ENCODE assay signal across 10 mouse cellular contexts in genomic region chr2:164414581-164414980, GRCm38 (mm10). TPM values are rescaled to one million over a fixed set of nuclear protein-coding genes. Genes with fewer than 3 reads are reported as not detected.
A peak's percentile ranks its signal among the peaks of the same experiment; 100 is the strongest.
DNase-seq lines count a peak whose midpoint lies in the region; ATAC-seq and TF ChIP-seq lines count a peak whose summit lies in the region.
"Had no signal": no experiment of that assay in that cellular context is flagged by ENCODE, and none has a peak within 500 bp of the region (broad histone marks: within the 10 kb centered on the region; RNA-seq: fewer than 3 reads in every experiment).

No protein-coding gene starts in this region.

- DNase-seq in heart, postnatal 36 days = no peak
- DNase-seq in hindbrain, embryonic 14.5 days (ENCODE audit: low spot score) = no peak
- no peak for DNase-seq in cerebellum, adult 18-20 months
- no peak for DNase-seq in thymus, postnatal 25 days
- DNase-seq in kidney, postnatal 4 days = no peak

- TF ChIP-seq CTCF in bone marrow, adult 2 months (IDR thresholded peaks at IDR 0.05; ENCODE audit: control insufficient read depth, insufficient read depth, low read length) = no peak

- intact Hi-C loops in heart, postnatal 36 days (cut with DNase I) = no loop called here

- H3K4me1 ChIP-seq in heart, embryonic 14.5 days (ENCODE audit: control insufficient read depth in 2 of 2, insufficient read depth in 2 of 2, low read length in 2 of 2) = peaks cover 4 to 8% of the 10 kb centered on the region in 2 experiments; a peak in 2 of 4 replicates
- peaks cover 3% of the 10 kb centered on the region for H3K4me1 ChIP-seq in bone marrow, adult 2 months (ENCODE audit: control insufficient read depth, insufficient read depth, low read length)
- H3K4me1 ChIP-seq in hindbrain, embryonic 14.5 days (replicated peaks; ENCODE audit: control insufficient read depth, insufficient read depth, low read length) = no peaks in the 10 kb centered on the region
- no peaks in the 10 kb centered on the region for H3K4me1 ChIP-seq in midbrain, embryonic 12.5 days

- H3K27me3 ChIP-seq in heart, embryonic 14.5 days (ENCODE audit: control insufficient read depth, insufficient read depth, low read length) = peaks cover 33% of the 10 kb centered on the region
- H3K27me3 ChIP-seq in hindbrain, embryonic 14.5 days (ENCODE audit: control insufficient read depth, insufficient read depth, low read length) = peaks cover 28% of the 10 kb centered on the region
- peaks cover 37% of the 10 kb centered on the region for H3K27me3 ChIP-seq in midbrain, embryonic 12.5 days

- peak overlapping the region; percentile 56 for H3K4me2 ChIP-seq in heart, embryonic 14.5 days (ENCODE audit: low read length)
- H3K4me2 ChIP-seq in hindbrain, embryonic 14.5 days (replicated peaks) = peak overlapping the region; percentile 40
- H3K4me2 ChIP-seq in midbrain, embryonic 12.5 days (replicated peaks) = peak overlapping the region; percentile 30

- peak overlapping the region in 1 of 2 experiments; percentile 17; a peak in 1 of 4 replicates for H3K4me3 ChIP-seq in heart, embryonic 14.5 days (ENCODE audit: control insufficient read depth in 1 of 2, insufficient read depth in 1 of 2, low read depth in 1 of 2, low read length in 2 of 2)
- peak overlapping the region; percentile 17 for H3K4me3 ChIP-seq in bone marrow, adult 2 months (replicated peaks; ENCODE audit: control insufficient read depth, low read depth, low read length)
- H3K4me3 ChIP-seq in hindbrain, embryonic 14.5 days (replicated peaks; ENCODE audit: low read length) = peak overlapping the region; percentile 15
- peak overlapping the region; percentile 6; the same call in 1 of the 2 replicates for H3K4me3 ChIP-seq in midbrain, embryonic 12.5 days

- H3K27ac ChIP-seq in heart, embryonic 14.5 days (replicated peaks in 1 of 2; ENCODE audit: control insufficient read depth in 1 of 2, insufficient read depth in 1 of 2, low read depth in 2 of 2, low read length in 2 of 2) = no peak overlapping the region
- H3K27ac ChIP-seq in bone marrow, adult 2 months (ENCODE audit: control insufficient read depth, insufficient read depth, low read depth, low read length, poor library complexity) = no peak overlapping the region
- H3K27ac ChIP-seq in hindbrain, embryonic 14.5 days = no peak overlapping the region
- no peak overlapping the region for H3K27ac ChIP-seq in midbrain, embryonic 12.5 days (replicated peaks)

- no peak for ATAC-seq in heart, embryonic 14.5 days (ENCODE audit: insufficient number of reproducible peaks, insufficient read depth, low FRiP score, low read depth)
- ATAC-seq in hindbrain, embryonic 14.5 days (ENCODE audit: low FRiP score) = no peak
- ATAC-seq in midbrain, embryonic 12.5 days (ENCODE audit: low FRiP score, low read depth) = no peak

- no peaks in the 10 kb centered on the region for H3K36me3 ChIP-seq in heart, embryonic 14.5 days (ENCODE audit: control insufficient read depth, insufficient read depth, low read length)
- no peaks in the 10 kb centered on the region for H3K36me3 ChIP-seq in hindbrain, embryonic 14.5 days (replicated peaks; ENCODE audit: control insufficient read depth, insufficient read depth)
- H3K36me3 ChIP-seq in midbrain, embryonic 12.5 days = no peaks in the 10 kb centered on the region

- peak overlapping the region; percentile 34; the same call in 1 of the 2 replicates for H3K9ac ChIP-seq in heart, embryonic 14.5 days (ENCODE audit: low read length)
- H3K9ac ChIP-seq in hindbrain, embryonic 14.5 days = no peak overlapping the region
- no peak overlapping the region for H3K9ac ChIP-seq in midbrain, embryonic 12.5 days (replicated peaks)

- no peaks in the 10 kb centered on the region for H3K9me3 ChIP-seq in heart, embryonic 14.5 days (ENCODE audit: control insufficient read depth, low read length)
- H3K9me3 ChIP-seq in hindbrain, embryonic 14.5 days (ENCODE audit: control insufficient read depth, low read length) = no peaks in the 10 kb centered on the region
- no peaks in the 10 kb centered on the region for H3K9me3 ChIP-seq in midbrain, embryonic 12.5 days

- 58% methylated on average over 10 of the region's 10 CpGs for WGBS in heart, embryonic 14.5 days
- WGBS in bone marrow, adult 2 months = 55% methylated on average over 10 of the region's 10 CpGs
- WGBS in hindbrain, embryonic 14.5 days = 75% methylated on average over 10 of the region's 10 CpGs
- 75% methylated on average over 10 of the region's 10 CpGs for WGBS in midbrain, embryonic 12.5 days

- no peak for TF ChIP-seq POLR2A in bone marrow, adult 2 months (IDR thresholded peaks at IDR 0.05; ENCODE audit: borderline replicate concordance, control insufficient read depth, low read depth, low read length)

RNA-seq across cellular contexts. Expression of gene Matn4, which starts 9.6 kb away (rescaled TPM):
- 0.97 and 1.4 TPM in 2 replicates for polyA plus RNA-seq in heart, embryonic 14.5 days (2014; fragmentation: Nextera tagmentation; extraction: Ambion mirVana)
- total RNA-seq in heart, postnatal 36 days (2021) = under 1 TPM; 0.51 to 0.75 TPM
- 0.86 and 1.2 TPM in 2 replicates for polyA plus RNA-seq in bone marrow, adult 2 months (2011; ENCODE audit: insufficient read depth, insufficient read length, low replicate concordance, missing spikeins)
- 0.44 and 0.75 TPM in 2 replicates for polyA plus RNA-seq in hindbrain, embryonic 14.5 days (2014; fragmentation: Nextera tagmentation; extraction: Ambion mirVana)
- 2.8 and 13.5 TPM in 2 replicates for polyA plus RNA-seq in midbrain, embryonic 12.5 days (2016; fragmentation: Nextera tagmentation; extraction: Ambion mirVana)

RNA-seq across cellular contexts. Expression of gene Rbpjl, which starts 11.6 kb away (rescaled TPM):
- polyA plus RNA-seq in heart, embryonic 14.5 days (2014; fragmentation: Nextera tagmentation; extraction: Ambion mirVana) = 0.05 and 0.08 TPM in 2 replicates
- total RNA-seq in heart, postnatal 36 days (2021) = not detected
- not detected in 2 replicates for polyA plus RNA-seq in bone marrow, adult 2 months (2011; ENCODE audit: insufficient read depth, insufficient read length, low replicate concordance, missing spikeins)
- polyA plus RNA-seq in hindbrain, embryonic 14.5 days (2014; fragmentation: Nextera tagmentation; extraction: Ambion mirVana) = 0.04 and 0.15 TPM in 2 replicates
- polyA plus RNA-seq in midbrain, embryonic 12.5 days (2016; fragmentation: Nextera tagmentation; extraction: Ambion mirVana) = 0.15 TPM in 1 of 2 replicates, not detected in the other
- total RNA-seq: heart, postnatal 25 days had no signal

RNA-seq across cellular contexts. Expression of gene Slpi, which starts 25.7 kb away (rescaled TPM):
- 0.63 and 1.3 TPM in 2 replicates for polyA plus RNA-seq in heart, embryonic 14.5 days (2014; fragmentation: Nextera tagmentation; extraction: Ambion mirVana)
- 10 to 100 TPM in 1 of 2 experiments, 1 to 10 TPM in 1; 8.0 to 11.0 TPM for total RNA-seq in heart, postnatal 36 days (2021)
- 48.8 and 108 TPM in 2 replicates for polyA plus RNA-seq in bone marrow, adult 2 months (2011; ENCODE audit: insufficient read depth, insufficient read length, low replicate concordance, missing spikeins)
- polyA plus RNA-seq in hindbrain, embryonic 14.5 days (2014; fragmentation: Nextera tagmentation; extraction: Ambion mirVana) = 0.33 and 0.62 TPM in 2 replicates
- polyA plus RNA-seq in midbrain, embryonic 12.5 days (2016; fragmentation: Nextera tagmentation; extraction: Ambion mirVana) = not detected in 2 replicates
- total RNA-seq: left cerebral cortex, postnatal 25 days had no signal

RNA-seq across cellular contexts. Expression of gene Sdc4, which starts 29.1 kb away (rescaled TPM):
- polyA plus RNA-seq in heart, embryonic 14.5 days (2014; fragmentation: Nextera tagmentation; extraction: Ambion mirVana) = 33.5 and 40.1 TPM in 2 replicates
- 10 to 100 TPM; 20.6 to 20.7 TPM for total RNA-seq in heart, postnatal 36 days (2021)
- 12.6 and 22.1 TPM in 2 replicates for polyA plus RNA-seq in bone marrow, adult 2 months (2011; ENCODE audit: insufficient read depth, insufficient read length, low replicate concordance, missing spikeins)
- polyA plus RNA-seq in hindbrain, embryonic 14.5 days (2014; fragmentation: Nextera tagmentation; extraction: Ambion mirVana) = 6.8 and 9.3 TPM in 2 replicates
- 10.5 and 11.3 TPM in 2 replicates for polyA plus RNA-seq in midbrain, embryonic 12.5 days (2016; fragmentation: Nextera tagmentation; extraction: Ambion mirVana)

RNA-seq across cellular contexts. Expression of gene Sys1, which starts 42.2 kb away (rescaled TPM):
- 45.7 and 47.6 TPM in 2 replicates for polyA plus RNA-seq in heart, embryonic 14.5 days (2014; fragmentation: Nextera tagmentation; extraction: Ambion mirVana)
- 10 to 100 TPM; 23.0 to 24.6 TPM for total RNA-seq in heart, postnatal 36 days (2021)
- 10.1 and 26.7 TPM in 2 replicates for polyA plus RNA-seq in bone marrow, adult 2 months (2011; ENCODE audit: insufficient read depth, insufficient read length, low replicate concordance, missing spikeins)
- polyA plus RNA-seq in hindbrain, embryonic 14.5 days (2014; fragmentation: Nextera tagmentation; extraction: Ambion mirVana) = 87.1 and 92.6 TPM in 2 replicates
- polyA plus RNA-seq in midbrain, embryonic 12.5 days (2016; fragmentation: Nextera tagmentation; extraction: Ambion mirVana) = 68.8 and 69.6 TPM in 2 replicates

Comparison
In these comparisons a context has a peak if more than half of its experiments do, and no peak if none do; other contexts are left out.
1. RNA of gene Slpi, which starts 25.7 kb away (polyA plus RNA-seq): 48.8 to 108 TPM in bone marrow, adult 2 months; 0.63 to 1.3 TPM in heart, embryonic 14.5 days, 0.33 to 0.62 TPM in hindbrain, embryonic 14.5 days and not detected in midbrain, embryonic 12.5 days; every median in the first group is over 10 times any median in the second.
2. Peak in every context shown above with its lines, with median percentiles within 50 percentile points of each other: H3K4me2 ChIP-seq.